Mouse (Mus musculus) embryo, embryonic 9.5 days (tissue): Measurements from ENCODE around the gene Fahd1.

Experiments used
- DNase-seq: peaks from one replicate; pipeline ENCODE4 v3.0.0-alpha.2; 2017; ENCODE audit errors: extremely low spot score

Gene Fahd1

GRCm38 (mm10) chr17:24885356-24886133 lies 35.4 kb upstream of the Fahd1 start:
- DNase-seq, result no peak

- DNase-seq, result no peak
Observed at GRCm38 (mm10) chr17:24884391-24884790, 34.2 kb upstream of the Fahd1 start.

- no peak for DNase-seq
Observed at GRCm38 (mm10) chr17:24881738-24882440, 31.7 kb upstream of the Fahd1 start.

GRCm38 (mm10) chr17:24878531-24878930 lies 28.4 kb upstream of the Fahd1 start:
- no peak for DNase-seq

- no peak for DNase-seq
Observed at GRCm38 (mm10) chr17:24878117-24878397, 27.9 kb upstream of the Fahd1 start.

GRCm38 (mm10) chr17:24877336-24878116 lies 27.4 kb upstream of the Fahd1 start:
- no peak for DNase-seq

- DNase-seq, result no peak
Observed at GRCm38 (mm10) chr17:24874989-24875388, 24.8 kb upstream of the Fahd1 start.

GRCm38 (mm10) chr17:24874405-24874745 lies 24.2 kb upstream of the Fahd1 start:
- DNase-seq, result no peak

- no peak for DNase-seq
Observed at GRCm38 (mm10) chr17:24873695-24874404, 23.7 kb upstream of the Fahd1 start.

- no peak for DNase-seq
Observed at GRCm38 (mm10) chr17:24867914-24868313, 17.8 kb upstream of the Fahd1 start.

GRCm38 (mm10) chr17:24865776-24866175 lies 15.6 kb upstream of the Fahd1 start, which contains the start of gene Igfals:
Gene Igfals, plus strand, starts transcription at chr17:24865997.
- DNase-seq, result no peak

- DNase-seq, result no peak
Observed at GRCm38 (mm10) chr17:24861785-24862184, 11.6 kb upstream of the Fahd1 start.

GRCm38 (mm10) chr17:24860076-24860475 lies 9.9 kb upstream of the Fahd1 start:
- DNase-seq, result no peak

- no peak for DNase-seq
Observed at GRCm38 (mm10) chr17:24858967-24859366, 8.8 kb upstream of the Fahd1 start.

- no peak for DNase-seq
Observed at GRCm38 (mm10) chr17:24857831-24858470, 7.8 kb upstream of the Fahd1 start.

- DNase-seq, result no peak
Observed at GRCm38 (mm10) chr17:24856589-24856988, 6.4 kb upstream of the Fahd1 start.

GRCm38 (mm10) chr17:24855838-24856464 lies 5.8 kb upstream of the Fahd1 start:
- no peak for DNase-seq

- no peak for DNase-seq
Observed at GRCm38 (mm10) chr17:24851381-24852125, 1.4 kb upstream of the Fahd1 start.

GRCm38 (mm10) chr17:24850773-24851127 lies 586 bp upstream of the Fahd1 start:
- no peak for DNase-seq

GRCm38 (mm10) chr17:24849733-24850064 lies 465 bp downstream of the Fahd1 start:
- no peak for DNase-seq

- no peak for DNase-seq
Observed at GRCm38 (mm10) chr17:24848600-24849031, 1.5 kb downstream of the Fahd1 start.
